Mouse (Mus musculus): ENCODE measurements around the gene Mymk. TPM values are rescaled to one million over a fixed set of nuclear protein-coding genes. Genes with fewer than 3 reads are reported as not detected.

Mymk gene
- polyA plus RNA-seq, 1 experiment from 2014 or later: 11.5 TPM

DNA sequence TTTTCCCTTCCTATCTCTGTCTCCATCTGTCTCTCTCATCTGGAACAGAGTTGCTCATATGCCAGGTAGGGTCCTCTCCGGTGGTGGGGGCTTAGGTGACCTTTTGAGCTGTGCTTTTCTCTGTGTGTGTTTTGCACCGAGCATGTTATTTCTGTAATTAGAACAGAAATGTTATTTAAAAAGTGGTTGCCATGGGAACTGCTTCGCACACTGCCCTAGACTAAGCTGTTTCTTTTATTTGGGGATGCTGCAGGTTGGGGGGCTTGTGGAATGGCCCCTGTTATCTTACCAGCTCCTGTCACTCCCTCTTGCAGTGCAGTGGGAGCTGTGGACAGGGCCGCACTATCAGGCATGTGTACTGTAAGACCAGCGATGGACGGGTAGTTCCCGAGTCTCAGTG lies 31.6 kb upstream of the Mymk start:
- Histone ChIP-seq H3K36me3 (ENCODE audit: control insufficient read depth, insufficient read depth, low read length) (no peaks in the 10 kb centered on the region), H3K9ac (ENCODE audit: low read length) (no peak overlapping the region), H3K27ac (ENCODE audit: low read depth, low read length) (no peak overlapping the region), H3K27me3 (ENCODE audit: control insufficient read depth, insufficient read depth, low read length) (no peaks in the 10 kb centered on the region), H3K4me3 (ENCODE audit: low read depth, low read length) (no peak overlapping the region), H3K4me1 (ENCODE audit: control insufficient read depth, insufficient read depth, low read length) (no peaks in the 10 kb centered on the region), H3K9me3 (ENCODE audit: control insufficient read depth, low read length) (no peaks in the 10 kb centered on the region), H3K4me2 (ENCODE audit: low read depth) (no peak overlapping the region)
- 67% methylated on average over 7 of the region's 7 CpGs for WGBS
- no peak for ATAC-seq (ENCODE audit: insufficient read depth, low FRiP score, low TSS enrichment)
- DNase-seq (ENCODE audit: low spot score): no peak

DNA sequence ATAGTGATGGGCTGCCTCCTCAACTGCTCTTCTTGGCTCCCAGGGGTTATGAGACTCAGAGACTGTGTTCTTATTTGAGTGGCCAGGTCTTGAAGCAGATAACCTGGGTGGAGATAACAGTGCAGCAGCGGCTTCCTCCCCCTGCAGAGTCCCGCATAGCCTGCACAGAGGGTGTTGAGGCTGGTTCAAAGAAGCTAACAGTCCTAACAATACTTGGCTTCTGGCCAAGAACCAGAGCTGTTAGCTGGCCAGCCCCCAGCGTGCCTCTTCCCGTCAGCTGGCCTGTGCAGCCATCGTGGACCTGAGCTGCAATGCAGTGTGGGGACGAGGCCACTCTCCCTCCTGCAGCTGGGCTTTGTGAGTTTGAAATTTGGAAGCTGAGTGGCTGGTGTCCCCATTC lies 25.8 kb upstream of the Mymk start:
- Histone ChIP-seq H3K4me1 (ENCODE audit: control insufficient read depth, insufficient read depth, low read length) (0 out of 2 replicates have a peak, but pooled peaks cover 3% of the 10 kb centered on the region), H3K9ac (ENCODE audit: low read length) (no peak overlapping the region), H3K27me3 (ENCODE audit: control insufficient read depth, insufficient read depth, low read length) (no peaks in the 10 kb centered on the region), H3K9me3 (ENCODE audit: control insufficient read depth, low read length) (no peaks in the 10 kb centered on the region), H3K4me2 (ENCODE audit: low read depth) (no peak overlapping the region), H3K36me3 (ENCODE audit: control insufficient read depth, insufficient read depth, low read length) (no peaks in the 10 kb centered on the region), H3K27ac (ENCODE audit: low read depth, low read length) (no peak overlapping the region), H3K4me3 (ENCODE audit: low read depth, low read length) (no peak overlapping the region)
- ATAC-seq (ENCODE audit: insufficient read depth, low FRiP score, low TSS enrichment) (no peak), DNase-seq (ENCODE audit: low spot score) (peak; percentile 53)
- WGBS: 25% methylated on average over 6 of the region's 6 CpGs

DNA sequence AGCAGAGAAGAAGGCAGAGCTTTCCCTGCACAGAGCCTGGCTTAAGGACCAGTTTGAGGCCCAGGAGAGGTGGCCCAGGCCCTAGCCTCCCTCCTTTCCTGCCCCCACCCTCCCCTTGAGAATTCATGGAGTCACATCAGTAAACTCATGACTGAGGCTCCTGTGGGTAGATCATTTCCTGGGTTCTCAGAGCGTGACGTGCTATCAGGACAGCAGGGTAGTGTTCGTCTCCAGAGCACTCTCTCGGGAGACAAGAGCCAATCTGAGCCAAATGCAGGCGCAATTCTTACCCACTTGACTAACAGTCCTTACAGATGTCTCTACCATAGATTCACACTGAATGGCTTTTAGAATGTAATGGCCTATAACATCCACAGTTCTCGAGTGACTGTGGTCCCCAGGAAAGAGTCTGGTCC lies 25.3 kb upstream of the Mymk start:
- no peak overlapping the region for H3K27ac ChIP-seq (ENCODE audit: low read depth, low read length)
- 58% methylated on average over 6 of the region's 6 CpGs for WGBS

DNA sequence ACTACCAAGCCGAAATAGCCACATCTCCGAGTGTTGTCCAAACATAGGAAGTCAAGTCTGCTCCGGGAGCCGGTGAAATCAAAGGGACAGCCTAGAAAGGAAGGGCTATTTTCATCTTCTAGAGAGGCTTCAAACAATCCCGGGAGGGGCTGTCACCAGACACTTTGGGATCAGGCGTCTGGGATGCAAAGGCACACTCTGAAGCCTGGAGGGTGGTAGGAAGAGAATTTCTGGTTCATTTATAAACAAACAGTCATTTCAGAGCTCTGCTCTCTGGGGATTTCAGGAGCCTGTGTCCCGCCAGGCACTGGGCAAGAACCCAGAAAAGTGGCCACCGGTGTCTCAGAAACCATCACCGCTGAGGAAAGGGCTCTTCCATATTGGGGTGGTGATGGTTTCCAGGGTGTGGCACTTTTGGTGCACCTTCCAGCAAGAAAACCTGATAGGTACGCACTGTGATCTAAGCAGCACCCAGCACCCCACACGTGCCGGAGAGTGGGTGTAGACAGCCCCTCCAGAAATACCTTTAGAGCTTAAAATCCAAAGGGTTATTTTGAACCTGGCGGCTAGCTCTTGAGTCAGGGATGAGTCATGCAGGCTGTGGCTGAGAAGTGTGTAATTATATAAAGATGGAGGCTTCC lies 24.5 kb upstream of the Mymk start:
- ATAC-seq (ENCODE audit: insufficient read depth, low FRiP score, low TSS enrichment): no peak

More for the DNA sequence above, 25.3 kb upstream of the Mymk start:
- ATAC-seq (ENCODE audit: insufficient read depth, low FRiP score, low TSS enrichment) (no peak), DNase-seq (ENCODE audit: low spot score) (no peak)
- Histone ChIP-seq H3K36me3 (ENCODE audit: control insufficient read depth, insufficient read depth, low read length) (no peaks in the 10 kb centered on the region), H3K4me3 (ENCODE audit: low read depth, low read length) (no peak overlapping the region), H3K4me2 (ENCODE audit: low read depth) (no peak overlapping the region), H3K4me1 (ENCODE audit: control insufficient read depth, insufficient read depth, low read length) (0 out of 2 replicates have a peak, but pooled peaks cover 3% of the 10 kb centered on the region), H3K27me3 (ENCODE audit: control insufficient read depth, insufficient read depth, low read length) (no peaks in the 10 kb centered on the region), H3K9ac (ENCODE audit: low read length) (peak overlapping the region; percentile 4; the same call in 1 of the 2 replicates), H3K9me3 (ENCODE audit: control insufficient read depth, low read length) (no peaks in the 10 kb centered on the region)

DNA sequence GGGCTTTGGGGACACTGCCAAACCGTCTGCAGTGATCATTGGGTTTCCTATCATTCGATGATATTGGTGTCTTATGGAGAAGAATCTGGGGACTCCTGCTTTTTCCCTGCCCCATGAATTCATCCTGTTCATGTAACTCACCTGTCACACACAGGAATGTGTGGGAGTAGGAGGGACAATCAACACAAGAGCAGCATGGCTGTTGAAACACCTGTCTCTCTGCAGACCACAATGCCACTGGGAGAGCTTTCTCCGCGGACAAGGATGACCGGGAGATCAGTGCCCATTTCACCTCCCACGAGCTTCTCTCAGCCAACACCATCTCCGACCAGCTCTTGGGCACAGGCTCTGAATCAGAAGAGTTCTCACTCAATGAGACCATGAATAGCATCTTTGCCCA lies 23.2 kb upstream of the Mymk start:
- H3K27ac ChIP-seq (ENCODE audit: low read depth, low read length): no peak overlapping the region
- no peak for DNase-seq (ENCODE audit: low spot score)
- 0 out of 2 replicates have a peak, but pooled peaks cover 3% of the 10 kb centered on the region for H3K4me1 ChIP-seq (ENCODE audit: control insufficient read depth, insufficient read depth, low read length)
- no peak overlapping the region for H3K9ac ChIP-seq (ENCODE audit: low read length)
- H3K4me3 ChIP-seq (ENCODE audit: low read depth, low read length): no peak overlapping the region
- no peaks in the 10 kb centered on the region for H3K27me3 ChIP-seq (ENCODE audit: control insufficient read depth, insufficient read depth, low read length)
- H3K9me3 ChIP-seq (ENCODE audit: control insufficient read depth, low read length): no peaks in the 10 kb centered on the region
- H3K4me2 ChIP-seq (ENCODE audit: low read depth): no peak overlapping the region
- WGBS: 92% methylated on average over 7 of the region's 7 CpGs
- H3K36me3 ChIP-seq (ENCODE audit: control insufficient read depth, insufficient read depth, low read length): no peaks in the 10 kb centered on the region
- ATAC-seq (ENCODE audit: insufficient read depth, low FRiP score, low TSS enrichment): no peak

More for the DNA sequence above, 24.5 kb upstream of the Mymk start:
- Histone ChIP-seq H3K9ac (ENCODE audit: low read length) (no peak overlapping the region), H3K27me3 (ENCODE audit: control insufficient read depth, insufficient read depth, low read length) (no peaks in the 10 kb centered on the region), H3K4me3 (ENCODE audit: low read depth, low read length) (no peak overlapping the region), H3K4me2 (ENCODE audit: low read depth) (no peak overlapping the region), H3K36me3 (ENCODE audit: control insufficient read depth, insufficient read depth, low read length) (no peaks in the 10 kb centered on the region), H3K27ac (ENCODE audit: low read depth, low read length) (no peak overlapping the region), H3K9me3 (ENCODE audit: control insufficient read depth, low read length) (no peaks in the 10 kb centered on the region), H3K4me1 (ENCODE audit: control insufficient read depth, insufficient read depth, low read length) (0 out of 2 replicates have a peak, but pooled peaks cover 3% of the 10 kb centered on the region)
- WGBS: 68% methylated on average over 13 of the region's 13 CpGs
- DNase-seq (ENCODE audit: low spot score): no peak

GRCm38 (mm10) chr2:27089238-27089637 lies 17.3 kb upstream of the Mymk start:
- Histone ChIP-seq H3K9ac (ENCODE audit: low read length) (no peak overlapping the region), H3K36me3 (ENCODE audit: control insufficient read depth, insufficient read depth, low read length) (no peaks in the 10 kb centered on the region), H3K4me2 (ENCODE audit: low read depth) (no peak overlapping the region), H3K4me3 (ENCODE audit: low read depth, low read length) (no peak overlapping the region), H3K9me3 (ENCODE audit: control insufficient read depth, low read length) (no peaks in the 10 kb centered on the region), H3K4me1 (ENCODE audit: control insufficient read depth, insufficient read depth, low read length) (no peaks in the 10 kb centered on the region; the same call in 1 of the 2 replicates), H3K27ac (ENCODE audit: low read depth, low read length) (no peak overlapping the region), H3K27me3 (ENCODE audit: control insufficient read depth, insufficient read depth, low read length) (no peaks in the 10 kb centered on the region)
- ATAC-seq (ENCODE audit: insufficient read depth, low FRiP score, low TSS enrichment): no peak
- WGBS: 65% methylated on average over 1 of the region's 1 CpGs
- DNase-seq (ENCODE audit: low spot score): no peak

- DNase-seq (ENCODE audit: low spot score) (no peak), ATAC-seq (ENCODE audit: insufficient read depth, low FRiP score, low TSS enrichment) (no peak)
- Histone ChIP-seq H3K4me2 (ENCODE audit: low read depth) (no peak overlapping the region), H3K9ac (ENCODE audit: low read length) (no peak overlapping the region), H3K27ac (ENCODE audit: low read depth, low read length) (no peak overlapping the region), H3K9me3 (ENCODE audit: control insufficient read depth, low read length) (no peaks in the 10 kb centered on the region), H3K4me3 (ENCODE audit: low read depth, low read length) (no peak overlapping the region), H3K4me1 (ENCODE audit: control insufficient read depth, insufficient read depth, low read length) (no peaks in the 10 kb centered on the region; the same call in 1 of the 2 replicates), H3K27me3 (ENCODE audit: control insufficient read depth, insufficient read depth, low read length) (no peaks in the 10 kb centered on the region), H3K36me3 (ENCODE audit: control insufficient read depth, insufficient read depth, low read length) (no peaks in the 10 kb centered on the region)
- WGBS: 71% methylated on average over 5 of the region's 5 CpGs
These were observed 16.7 kb upstream of the Mymk start for GRCm38 (mm10) chr2:27088700-27089099.

DNA sequence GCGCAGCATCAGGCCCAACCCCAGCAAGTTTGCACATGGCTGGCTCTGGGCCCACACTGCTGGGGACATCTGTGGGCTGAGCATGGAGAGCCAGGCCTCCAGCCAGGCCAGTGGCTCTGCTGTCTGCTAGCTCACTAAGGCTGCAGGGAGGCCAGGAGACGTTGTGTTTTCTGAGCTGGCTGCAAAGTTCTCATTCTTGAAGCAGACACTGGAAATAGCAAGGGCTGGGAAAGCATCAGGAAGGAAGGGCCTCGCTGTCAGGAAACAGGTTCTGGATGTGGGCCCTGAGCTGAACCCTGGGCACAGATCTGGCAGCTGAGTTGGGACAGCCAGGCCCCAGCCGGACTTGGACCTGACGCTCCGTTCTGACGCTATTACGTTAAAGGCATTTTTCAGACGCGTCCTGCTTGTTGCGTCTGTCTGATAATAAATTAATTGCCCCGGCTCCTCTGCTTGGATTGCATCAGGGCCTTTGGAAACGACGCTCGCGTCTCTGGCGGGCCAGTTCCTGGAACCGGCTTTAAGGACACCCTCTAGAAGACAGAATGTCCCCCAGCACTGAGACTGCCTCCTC lies 16.2 kb upstream of the Mymk start:
- H3K27ac ChIP-seq (ENCODE audit: low read depth, low read length): no peak overlapping the region
- DNase-seq (ENCODE audit: low spot score) (no peak), ATAC-seq (ENCODE audit: insufficient read depth, low FRiP score, low TSS enrichment) (no peak)
- H3K36me3 ChIP-seq (ENCODE audit: control insufficient read depth, insufficient read depth, low read length): no peaks in the 10 kb centered on the region
- 83% methylated on average over 18 of the region's 18 CpGs for WGBS
- no peak overlapping the region for H3K4me2 ChIP-seq (ENCODE audit: low read depth)
- H3K9ac ChIP-seq (ENCODE audit: low read length): no peak overlapping the region
- H3K9me3 ChIP-seq (ENCODE audit: control insufficient read depth, low read length): no peaks in the 10 kb centered on the region
- no peak overlapping the region for H3K4me3 ChIP-seq (ENCODE audit: low read depth, low read length)
- no peaks in the 10 kb centered on the region for H3K27me3 ChIP-seq (ENCODE audit: control insufficient read depth, insufficient read depth, low read length)
- H3K4me1 ChIP-seq (ENCODE audit: control insufficient read depth, insufficient read depth, low read length): no peaks in the 10 kb centered on the region; the same call in 1 of the 2 replicates

- Histone ChIP-seq H3K9me3 (ENCODE audit: control insufficient read depth, low read length) (no peaks in the 10 kb centered on the region), H3K4me2 (ENCODE audit: low read depth) (no peak overlapping the region), H3K27ac (ENCODE audit: low read depth, low read length) (no peak overlapping the region), H3K4me3 (ENCODE audit: low read depth, low read length) (no peak overlapping the region), H3K36me3 (ENCODE audit: control insufficient read depth, insufficient read depth, low read length) (no peaks in the 10 kb centered on the region), H3K4me1 (ENCODE audit: control insufficient read depth, insufficient read depth, low read length) (no peaks in the 10 kb centered on the region; the same call in 1 of the 2 replicates), H3K9ac (ENCODE audit: low read length) (no peak overlapping the region), H3K27me3 (ENCODE audit: control insufficient read depth, insufficient read depth, low read length) (no peaks in the 10 kb centered on the region)
- no peak for ATAC-seq (ENCODE audit: insufficient read depth, low FRiP score, low TSS enrichment)
- no peak for DNase-seq (ENCODE audit: low spot score)
- WGBS: 90% methylated on average over 5 of the region's 5 CpGs
These were observed 15.6 kb upstream of the Mymk start for GRCm38 (mm10) chr2:27087581-27087980.

Measured in neural tube, embryonic 11.5 days (tissue).